Comparison of ENCODE assay signal across 8 mouse cellular contexts in genomic region chrX:160995131-160995667, GRCm38 (mm10). TPM values are rescaled to one million over a fixed set of nuclear protein-coding genes. Genes with fewer than 3 reads are reported as not detected.
DNase-seq lines count a peak whose midpoint lies in the region; ATAC-seq and TF ChIP-seq lines count a peak whose summit lies in the region.

No protein-coding gene starts in this region.

- peak overlapping the region; percentile 36 for H3K9ac ChIP-seq in kidney, embryonic 15.5 days

- no peaks in the 10 kb centered on the region for H3K9me3 ChIP-seq in kidney, embryonic 15.5 days (replicated peaks)

- H3K27ac ChIP-seq in thymus, adult 2 months (ENCODE audit: control insufficient read depth, insufficient read depth, low read length) = no peak overlapping the region
- H3K27ac ChIP-seq in kidney, embryonic 15.5 days = peak overlapping the region; percentile 60; the same call in 1 of the 2 replicates

- no peak for TF ChIP-seq POLR2A in thymus, adult 2 months (IDR thresholded peaks at IDR 0.05; ENCODE audit: control insufficient read depth, extremely low read depth, insufficient read depth, low read length, poor library complexity)
- no peak for TF ChIP-seq POLR2A in lung, adult 2 months (IDR thresholded peaks at IDR 0.05; ENCODE audit: borderline replicate concordance, extremely low read depth, low read depth, low read length)

- peak; percentile 67 for ATAC-seq in kidney, embryonic 15.5 days (replicated peaks; ENCODE audit: low FRiP score)

- peak overlapping the region; percentile 56 for H3K4me2 ChIP-seq in kidney, embryonic 15.5 days

- H3K4me1 ChIP-seq in thymus, adult 2 months (replicated peaks; ENCODE audit: control insufficient read depth, insufficient read depth, low read length) = no peaks in the 10 kb centered on the region
- H3K4me1 ChIP-seq in kidney, embryonic 15.5 days = 0 out of 2 replicates have a peak, but pooled peaks cover 3% of the 10 kb centered on the region
- 0 out of 2 replicates have a peak, but pooled peaks cover 2% of the 10 kb centered on the region for H3K4me1 ChIP-seq in lung, adult 2 months (ENCODE audit: control insufficient read depth, insufficient read depth, low read length)

- no peak for DNase-seq in thymus, adult 2 months
- DNase-seq in thymus, postnatal 36 days = no peak
- DNase-seq in embryo, embryonic 11 days = peak; percentile 74
- DNase-seq in heart, adult 8-10 months (ENCODE audit: low spot score) = peak; percentile 21
- no peak for DNase-seq in lung, adult 2 months
- peak; percentile 61 for DNase-seq in retina, embryonic 14.5 days (ENCODE audit: low spot score)
- no peak for DNase-seq in cerebellum, postnatal 36 days

- no peaks in the 10 kb centered on the region for H3K27me3 ChIP-seq in thymus, adult 2 months (ENCODE audit: control insufficient read depth, insufficient read depth, low read length)
- peaks cover 38% of the 10 kb centered on the region; the same call in 1 of the 2 replicates for H3K27me3 ChIP-seq in kidney, embryonic 15.5 days

- peak overlapping the region; percentile 54 for H3K4me3 ChIP-seq in thymus, adult 2 months (ENCODE audit: control insufficient read depth, insufficient read depth, low read length)
- peak overlapping the region; percentile 59 for H3K4me3 ChIP-seq in kidney, embryonic 15.5 days (replicated peaks)
- H3K4me3 ChIP-seq in lung, adult 2 months (replicated peaks; ENCODE audit: extremely low read depth, low read depth, low read length) = peak overlapping the region; percentile 88

- H3K36me3 ChIP-seq in thymus, adult 2 months (ENCODE audit: control insufficient read depth, insufficient read depth, low read length) = no peaks in the 10 kb centered on the region
- no peaks in the 10 kb centered on the region for H3K36me3 ChIP-seq in kidney, embryonic 15.5 days

- 3% methylated on average over 31 of the region's 31 CpGs for WGBS in thymus, adult 2 months
- 17% methylated on average over 31 of the region's 31 CpGs for WGBS in kidney, embryonic 15.5 days
- WGBS in lung, adult 2 months = 22% methylated on average over 31 of the region's 31 CpGs

- no peak for TF ChIP-seq CTCF in thymus, adult 2 months (IDR thresholded peaks at IDR 0.05; ENCODE audit: borderline replicate concordance, control insufficient read depth, extremely low read depth, insufficient read depth, low read length, poor library complexity)
- TF ChIP-seq CTCF in lung, adult 2 months (IDR thresholded peaks at IDR 0.05; ENCODE audit: insufficient read depth, low read length) = no peak

RNA-seq across cellular contexts. Expression of gene Cdkl5, which starts 0.7 kb away (rescaled TPM):
- 0.98 and 1.2 TPM in 2 replicates for polyA plus RNA-seq in thymus, adult 2 months (2012; rRNA removed)
- 1 to 10 TPM; 5.0 to 6.0 (median 5.8) TPM for total RNA-seq in heart, adult 8-10 months (2022)
- polyA plus RNA-seq in kidney, embryonic 15.5 days (2015; fragmentation: Nextera tagmentation; extraction: Ambion mirVana) = 1.8 and 2.0 TPM in 2 replicates
- 4.9 and 7.1 TPM in 2 replicates for polyA plus RNA-seq in lung, adult 2 months (2012; rRNA removed)

Comparison
In these comparisons a context has a peak if more than half of its experiments do, and no peak if none do; other contexts are left out.
1. DNase-seq: peak in embryo, embryonic 11 days (single experiment), heart, adult 8-10 months (single experiment) and retina, embryonic 14.5 days (single experiment); none in thymus, adult 2 months (single experiment), thymus, postnatal 36 days (0 of 2), lung, adult 2 months (single experiment) and cerebellum, postnatal 36 days (0 of 2).
2. Peak in every context shown above with its lines, with median percentiles within 50 percentile points of each other: H3K4me3 ChIP-seq.